Mouse (Mus musculus) yolk sac, embryonic 10.5 days (tissue): Measurements from ENCODE around the gene Rpia.

ENCODE experiments used
- DNase-seq: peaks from one replicate; pipeline ENCODE4 v3.0.0-alpha.2; 2017; ENCODE audit warnings: low spot score

Gene Rpia

GRCm38 (mm10) chr6:70751251-70751897, 40.7 kb downstream of the Rpia start:
- no peak for DNase-seq

GRCm38 (mm10) chr6:70749750-70750149, 42.3 kb downstream of the Rpia start:
- no peak for DNase-seq

- DNase-seq, result no peak
Measured at GRCm38 (mm10) chr6:70747702-70748101, 44.3 kb downstream of the Rpia start.

GRCm38 (mm10) chr6:70743902-70744301, 48.1 kb downstream of the Rpia start:
- DNase-seq, result no peak

GRCm38 (mm10) chr6:70742833-70743232, 49.2 kb downstream of the Rpia start:
- DNase-seq, result no peak

- no peak for DNase-seq
Measured at GRCm38 (mm10) chr6:70740535-70740934, 51.5 kb downstream of the Rpia start.

GRCm38 (mm10) chr6:70739456-70739855, 52.6 kb downstream of the Rpia start:
- no peak for DNase-seq

- no peak for DNase-seq
Measured at GRCm38 (mm10) chr6:70735528-70735927, 56.5 kb downstream of the Rpia start.

GRCm38 (mm10) chr6:70730828-70731227, 61.2 kb downstream of the Rpia start:
- DNase-seq, result no peak

- DNase-seq, result no peak
Measured at GRCm38 (mm10) chr6:70729125-70729524, 62.9 kb downstream of the Rpia start.

GRCm38 (mm10) chr6:70727094-70727721, 64.8 kb downstream of the Rpia start:
- no peak for DNase-seq

- no peak for DNase-seq
Measured at GRCm38 (mm10) chr6:70725639-70726038, 66.4 kb downstream of the Rpia start.

GRCm38 (mm10) chr6:70724722-70725121, 67.3 kb downstream of the Rpia start:
- no peak for DNase-seq

GRCm38 (mm10) chr6:70722298-70722697, 69.7 kb downstream of the Rpia start:
- no peak for DNase-seq

- no peak for DNase-seq
Measured at GRCm38 (mm10) chr6:70718760-70719159, 73.3 kb downstream of the Rpia start.

GRCm38 (mm10) chr6:70718164-70718563, 73.9 kb downstream of the Rpia start:
- no peak for DNase-seq

- no peak for DNase-seq
Measured at GRCm38 (mm10) chr6:70716701-70717393, 75.2 kb downstream of the Rpia start.
